Mouse (Mus musculus) kidney, postnatal 10 days (tissue): ENCODE measurements around the gene Gm27179.
"Not testable (repeated sequence)": the region's sequence is repeated elsewhere in the genome, so short reads cannot be mapped to it uniquely, and the experiment has no call there.

Experiments used
- DNase-seq: peaks from one replicate; pipeline ENCODE4 v3.0.0; 2021; ENCODE audit warnings: mixed read lengths

The Gm27179 gene

GRCm38 (mm10) chr14:69473322-69473721, 39.0 kb downstream of the Gm27179 start:
- DNase-seq = not testable (repeated sequence)

GRCm38 (mm10) chr14:69470122-69470708, 42.1 kb downstream of the Gm27179 start:
- not testable (repeated sequence) for DNase-seq

GRCm38 (mm10) chr14:69467612-69468366, 44.6 kb downstream of the Gm27179 start:
- DNase-seq = not testable (repeated sequence)

GRCm38 (mm10) chr14:69464465-69464864, 47.9 kb downstream of the Gm27179 start:
- not testable (repeated sequence) for DNase-seq
